Mouse (Mus musculus) embryonic facial prominence, embryonic 14.5 days (tissue): Measurements from ENCODE around the gene Gm28576. TPM values are rescaled to one million over a fixed set of nuclear protein-coding genes. Genes with fewer than 3 reads are reported as not detected.
"Not testable (repeated sequence)": the region's sequence is repeated elsewhere in the genome, so short reads cannot be mapped to it uniquely, and the experiment has no call there.

Experiments used
- ATAC-seq: fragments of 200-750 bp; cut with Nextera tagmentation; 2 replicates; pipeline ENCODE4 v1.8.0; 2017; ENCODE audit warnings: low read depth, moderate number of reproducible peaks, moderate TSS enrichment
- DNase-seq: peaks from one replicate; pipeline ENCODE4 v3.0.0-alpha.2; 2015; ENCODE audit warnings: low spot score
- H3K27ac ChIP-seq: fragments of 300-500 bp; sonication (generic); replicated peaks from 2 replicates; pipeline ENCODE4 v1.5.1; 2014; ENCODE audit warnings: low read depth, mild to moderate bottlenecking, low read length, moderate library complexity
- H3K27me3 ChIP-seq: fragments of 300-500 bp; sonication (generic); replicated peaks from 2 replicates; pipeline ENCODE4 v1.6.1; 2014; ENCODE audit warnings: low read length; ENCODE audit not compliant: control insufficient read depth, insufficient read depth
- H3K36me3 ChIP-seq: fragments of 300-500 bp; sonication (generic); 2 replicates; pipeline ENCODE4 v1.6.1; 2014; ENCODE audit warnings: low read length, mixed read lengths; ENCODE audit not compliant: control insufficient read depth, insufficient read depth
- H3K4me1 ChIP-seq: fragments of 300-500 bp; sonication (generic); 2 replicates; pipeline ENCODE4 v1.6.1; 2014; ENCODE audit warnings: antibody characterized with exemption, low read length; ENCODE audit not compliant: control insufficient read depth, insufficient read depth
- H3K4me2 ChIP-seq: fragments of 300-500 bp; sonication (generic); 2 replicates; pipeline ENCODE4 v1.6.1; 2014; ENCODE audit warnings: low read depth, mild to moderate bottlenecking, low read length, moderate library complexity, mixed read lengths
- H3K4me3 ChIP-seq: fragments of 300-500 bp; sonication (generic); 2 replicates; pipeline ENCODE4 v1.5.1; 2014; ENCODE audit warnings: low read depth, mild to moderate bottlenecking, low read length
- H3K9ac ChIP-seq: fragments of 300-500 bp; sonication (generic); 2 replicates; pipeline ENCODE4 v1.6.1; 2014; ENCODE audit warnings: low read depth, mild to moderate bottlenecking, low read length, moderate library complexity, mixed read lengths
- H3K9me3 ChIP-seq: fragments of 300-500 bp; sonication (generic); 2 replicates; pipeline ENCODE4 v1.6.1; 2016; ENCODE audit warnings: low read length; ENCODE audit not compliant: control insufficient read depth
- WGBS: fragments of 180-500 bp; shearing (Covaris S2); extraction: QIAGEN DNeasy Blood & Tissue Kit; methylation state at CpG from one replicate; pipeline ENCODE4 v1.1.7; 2014; 5-methylcytosine and 5-hydroxymethylcytosine counted together
- polyA plus RNA-seq: library from polyadenylated mRNA; unstranded; fragments of >200 nt; fragmentation: Nextera tagmentation; extraction: Ambion mirVana; gene quantifications from 2 replicates; pipeline ENCODE4 v1.2.1, GENCODE M21; 2014

Gm28576 gene
- polyA plus RNA-seq = not detected in 2 replicates

DNA sequence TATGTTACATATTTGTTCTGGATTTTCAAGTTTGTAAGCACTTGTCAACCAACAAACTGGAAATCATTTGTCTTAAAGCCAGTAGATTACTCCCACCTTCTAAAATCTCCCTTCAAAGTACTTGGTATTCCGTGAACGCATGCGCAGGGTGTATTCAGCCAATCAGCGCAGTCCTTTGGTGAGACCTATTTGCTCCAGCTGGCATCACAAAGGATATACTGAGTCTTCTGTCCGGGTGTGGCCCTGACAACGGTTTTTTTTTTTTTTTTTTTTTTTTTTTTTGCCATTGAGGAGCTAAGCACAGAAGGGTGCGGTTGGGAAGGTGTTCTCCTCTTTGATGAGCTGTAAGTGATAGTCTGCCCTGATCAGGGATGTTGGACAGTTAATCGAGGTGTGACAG lies at the start of gene Gm28576:
Gene Gm28576 (plus strand): TSS at position 301 of the 400 bp plus-strand sequence.
- not testable (repeated sequence) for H3K9ac ChIP-seq, H3K4me1 ChIP-seq, H3K36me3 ChIP-seq, H3K4me3 ChIP-seq, H3K9me3 ChIP-seq, H3K27ac ChIP-seq, ATAC-seq, H3K4me2 ChIP-seq, H3K27me3 ChIP-seq, DNase-seq
- no CpG with 5 or more reads among the region's 8 CpGs for WGBS

Other genes with a start within 250 kb of the Gm28576 start
- gene Gm20826, start 84.5 kb upstream of the Gm28576 start, polyA plus RNA-seq = not detected in 2 replicates